Mouse (Mus musculus): Measurements from ENCODE around the gene Muc5ac. TPM values are rescaled to one million over a fixed set of nuclear protein-coding genes. Genes with fewer than 3 reads are reported as not detected.

Gene Muc5ac
- not detected in 2 replicates for polyA plus RNA-seq (2014; fragmentation: Nextera tagmentation; extraction: Ambion mirVana)

DNA sequence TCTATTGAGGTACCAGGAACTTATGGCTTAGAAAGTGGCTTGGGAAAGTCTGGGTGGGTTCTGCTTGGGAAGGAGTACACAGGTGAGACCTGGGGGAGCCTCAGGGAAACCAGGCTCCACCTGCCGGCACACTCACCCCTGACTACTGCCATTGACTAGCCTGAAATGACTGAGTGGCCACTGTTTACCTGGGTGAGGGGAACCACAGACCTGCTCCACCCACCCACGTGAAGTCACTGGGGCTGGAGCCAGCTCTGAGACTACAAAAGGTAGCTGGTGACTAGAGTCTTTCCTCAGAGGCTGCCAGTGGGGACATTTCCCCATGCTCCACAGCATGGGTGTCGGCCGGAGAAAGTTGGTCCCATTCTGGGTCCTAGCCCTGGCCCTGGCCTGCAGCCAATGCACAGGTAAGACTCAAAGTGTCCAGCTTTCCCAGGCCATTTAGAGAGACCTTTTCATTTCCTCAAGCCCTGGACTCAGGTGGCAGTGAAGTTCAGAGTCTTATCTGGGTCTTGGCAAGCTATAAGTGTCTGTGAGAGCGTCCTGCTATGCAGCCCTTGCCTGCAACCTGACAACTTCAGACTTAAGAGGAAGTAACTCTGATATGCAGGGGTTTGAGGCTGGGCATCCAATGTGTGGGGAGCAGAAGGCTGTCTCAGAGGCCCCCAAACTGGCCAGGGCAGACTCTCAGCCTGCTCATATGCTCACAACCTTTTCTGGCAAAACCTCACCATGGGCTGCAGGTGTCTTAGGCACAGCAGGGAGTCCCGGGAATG is at the start of gene Muc5ac:
Muc5ac (plus strand) TSS at position 296 of the 776 bp plus-strand sequence.
- H3K9me3 ChIP-seq (ENCODE audit: control insufficient read depth, low read length), result no peaks in the 10 kb centered on the region
- 73% methylated on average over 6 of the region's 6 CpGs for WGBS
- no peak within 1 kb of the TSS for H3K27ac ChIP-seq (ENCODE audit: low read depth, low read length)
- no peak for DNase-seq (ENCODE audit: low spot score)
- H3K9ac ChIP-seq (ENCODE audit: low read depth, low read length), result no peak within 1 kb of the TSS
- no peaks in the 10 kb centered on the region for H3K36me3 ChIP-seq (ENCODE audit: control insufficient read depth, insufficient read depth, low read length)
- H3K4me1 ChIP-seq (replicated peaks; ENCODE audit: control insufficient read depth, insufficient read depth, low read length), result no peaks in the 10 kb centered on the region
- H3K27me3 ChIP-seq (replicated peaks; ENCODE audit: control insufficient read depth, insufficient read depth, low read length), result peaks cover 5% of the 10 kb centered on the region; the same call in 1 of the 2 replicates
- no peak within 1 kb of the TSS for H3K4me3 ChIP-seq (ENCODE audit: low read depth, low read length)
- no peak for ATAC-seq (replicated peaks; ENCODE audit: low FRiP score)
- H3K4me2 ChIP-seq, result no peak within 1 kb of the TSS

DNA sequence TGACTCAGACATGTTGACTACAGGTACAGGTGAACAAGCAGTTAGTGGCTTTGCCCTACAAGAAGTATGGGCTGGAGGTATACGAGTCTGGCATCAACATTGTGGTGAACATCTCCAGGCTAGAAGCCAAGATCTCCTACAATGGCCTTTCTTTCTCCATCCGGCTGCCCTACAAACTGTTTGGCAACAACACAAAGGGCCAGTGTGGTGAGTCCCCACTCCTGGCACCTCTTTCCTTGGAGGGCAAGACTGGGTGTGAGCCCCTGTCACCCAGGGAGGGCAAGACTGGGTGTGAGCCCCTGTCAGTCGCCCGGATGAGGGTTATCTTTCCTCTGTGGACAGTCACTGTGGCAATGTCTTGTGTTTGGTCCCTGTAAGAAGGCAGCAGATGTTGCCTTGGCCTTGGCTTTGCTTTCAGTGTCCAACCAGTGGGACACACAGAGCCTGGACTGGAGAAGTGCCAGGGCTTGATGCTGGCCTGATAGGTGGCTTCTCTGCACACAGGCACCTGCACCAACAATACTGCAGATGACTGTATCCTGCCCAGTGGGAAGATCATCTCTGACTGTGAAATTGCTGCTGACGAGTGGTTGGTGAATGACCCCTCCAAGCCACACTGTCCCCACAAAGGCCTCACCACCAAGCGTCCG is 41.2 kb upstream of the Muc5ac start:
- Histone ChIP-seq H3K4me3 (ENCODE audit: low read depth, low read length) (no peak overlapping the region), H3K4me1 (replicated peaks; ENCODE audit: control insufficient read depth, insufficient read depth, low read length) (no peaks in the 10 kb centered on the region), H3K27me3 (replicated peaks; ENCODE audit: control insufficient read depth, insufficient read depth, low read length) (no peaks in the 10 kb centered on the region), H3K9ac (ENCODE audit: low read depth, low read length) (no peak overlapping the region), H3K4me2 (no peak overlapping the region), H3K9me3 (ENCODE audit: control insufficient read depth, low read length) (no peaks in the 10 kb centered on the region), H3K27ac (ENCODE audit: low read depth, low read length) (no peak overlapping the region), H3K36me3 (ENCODE audit: control insufficient read depth, insufficient read depth, low read length) (no peaks in the 10 kb centered on the region)
- ATAC-seq (replicated peaks; ENCODE audit: low FRiP score), result no peak
- DNase-seq (ENCODE audit: low spot score), result no peak
- 75% methylated on average over 7 of the region's 7 CpGs for WGBS

DNA sequence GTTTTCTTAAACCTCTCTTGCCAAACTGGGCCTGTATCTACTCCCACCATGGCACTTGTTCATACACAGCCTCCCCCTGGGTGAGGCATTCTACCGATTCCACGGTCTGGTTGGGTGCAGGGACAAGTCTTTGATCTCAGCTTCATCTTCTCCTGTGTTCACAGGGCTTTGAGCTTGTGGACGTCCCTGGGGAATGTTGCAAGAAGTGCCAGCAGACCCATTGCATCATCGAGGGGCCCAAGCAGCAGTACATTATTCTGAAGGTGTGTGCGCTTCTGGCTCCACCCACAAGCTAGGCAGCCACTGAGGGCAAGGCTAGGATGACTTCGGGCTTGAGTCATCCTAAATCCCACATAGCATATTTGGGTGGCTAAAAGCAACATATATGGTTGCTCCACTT is 36.3 kb upstream of the Muc5ac start:
- no peak for DNase-seq (ENCODE audit: low spot score)
- WGBS, result 74% methylated on average over 6 of the region's 6 CpGs
- ATAC-seq (replicated peaks; ENCODE audit: low FRiP score), result no peak
- no peaks in the 10 kb centered on the region for H3K36me3 ChIP-seq (ENCODE audit: control insufficient read depth, insufficient read depth, low read length)
- H3K27ac ChIP-seq (ENCODE audit: low read depth, low read length), result no peak overlapping the region
- no peak overlapping the region for H3K4me3 ChIP-seq (ENCODE audit: low read depth, low read length)
- H3K27me3 ChIP-seq (replicated peaks; ENCODE audit: control insufficient read depth, insufficient read depth, low read length), result no peaks in the 10 kb centered on the region
- H3K4me1 ChIP-seq (replicated peaks; ENCODE audit: control insufficient read depth, insufficient read depth, low read length), result no peaks in the 10 kb centered on the region
- H3K9ac ChIP-seq (ENCODE audit: low read depth, low read length), result no peak overlapping the region
- no peak overlapping the region for H3K4me2 ChIP-seq
- no peaks in the 10 kb centered on the region for H3K9me3 ChIP-seq (ENCODE audit: control insufficient read depth, low read length)

DNA sequence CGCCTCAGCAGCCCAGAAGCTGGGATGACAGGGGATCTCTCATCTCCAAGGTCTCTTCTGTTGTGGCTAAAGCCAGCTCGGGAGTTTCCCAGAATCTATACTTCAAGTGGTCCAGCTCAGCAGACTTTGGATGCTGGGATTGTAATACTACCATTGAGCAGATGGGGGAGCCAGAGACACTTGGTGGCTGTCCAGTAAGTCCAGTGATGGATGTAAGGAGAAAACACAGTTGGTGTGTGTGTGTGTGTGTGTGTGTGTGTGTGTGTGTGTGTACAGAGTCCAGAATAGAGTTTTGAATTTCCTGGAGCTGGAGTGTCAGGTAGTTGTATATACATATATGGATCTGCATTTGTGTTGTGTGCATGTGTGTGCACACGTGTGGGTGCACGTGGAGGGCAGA is 32.9 kb upstream of the Muc5ac start:
- Histone ChIP-seq H3K27me3 (replicated peaks; ENCODE audit: control insufficient read depth, insufficient read depth, low read length) (no peaks in the 10 kb centered on the region), H3K36me3 (ENCODE audit: control insufficient read depth, insufficient read depth, low read length) (no peaks in the 10 kb centered on the region), H3K9me3 (ENCODE audit: control insufficient read depth, low read length) (no peaks in the 10 kb centered on the region), H3K4me1 (replicated peaks; ENCODE audit: control insufficient read depth, insufficient read depth, low read length) (no peaks in the 10 kb centered on the region), H3K4me3 (ENCODE audit: low read depth, low read length) (no peak overlapping the region), H3K4me2 (no peak overlapping the region), H3K9ac (ENCODE audit: low read depth, low read length) (no peak overlapping the region), H3K27ac (ENCODE audit: low read depth, low read length) (no peak overlapping the region)
- ATAC-seq (replicated peaks; ENCODE audit: low FRiP score) (0 out of 2 replicates have a peak, but pooled peaks have one; percentile 39), DNase-seq (ENCODE audit: low spot score) (peak; percentile 49)
- 55% methylated on average over 4 of the region's 4 CpGs for WGBS

DNA sequence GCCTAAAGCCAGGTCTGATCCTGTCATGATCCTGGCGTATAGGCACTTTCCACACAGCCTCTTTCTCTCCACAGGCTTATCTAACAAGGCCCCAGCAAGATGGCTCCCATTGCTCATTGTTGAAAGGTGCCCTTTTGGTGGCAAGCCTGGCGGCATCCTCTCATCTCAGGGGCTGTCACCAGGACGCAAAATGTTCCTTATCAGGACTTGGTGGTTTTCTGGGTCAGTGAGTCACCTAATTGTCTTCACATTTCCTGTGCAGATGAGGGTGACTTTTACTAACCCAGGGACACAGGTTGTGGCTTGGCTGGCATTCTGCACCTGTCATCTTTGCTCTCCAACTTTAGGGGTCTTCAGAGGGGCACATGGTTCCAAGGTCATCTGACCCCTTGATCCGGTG is 30.5 kb upstream of the Muc5ac start:
- Histone ChIP-seq H3K4me1 (replicated peaks; ENCODE audit: control insufficient read depth, insufficient read depth, low read length) (no peaks in the 10 kb centered on the region), H3K4me3 (ENCODE audit: low read depth, low read length) (no peak overlapping the region), H3K36me3 (ENCODE audit: control insufficient read depth, insufficient read depth, low read length) (no peaks in the 10 kb centered on the region), H3K27me3 (replicated peaks; ENCODE audit: control insufficient read depth, insufficient read depth, low read length) (no peaks in the 10 kb centered on the region), H3K9me3 (ENCODE audit: control insufficient read depth, low read length) (no peaks in the 10 kb centered on the region), H3K9ac (ENCODE audit: low read depth, low read length) (no peak overlapping the region), H3K27ac (ENCODE audit: low read depth, low read length) (no peak overlapping the region), H3K4me2 (no peak overlapping the region)
- WGBS, result 43% methylated on average over 4 of the region's 4 CpGs
- ATAC-seq (replicated peaks; ENCODE audit: low FRiP score) (no peak), DNase-seq (ENCODE audit: low spot score) (no peak)

DNA sequence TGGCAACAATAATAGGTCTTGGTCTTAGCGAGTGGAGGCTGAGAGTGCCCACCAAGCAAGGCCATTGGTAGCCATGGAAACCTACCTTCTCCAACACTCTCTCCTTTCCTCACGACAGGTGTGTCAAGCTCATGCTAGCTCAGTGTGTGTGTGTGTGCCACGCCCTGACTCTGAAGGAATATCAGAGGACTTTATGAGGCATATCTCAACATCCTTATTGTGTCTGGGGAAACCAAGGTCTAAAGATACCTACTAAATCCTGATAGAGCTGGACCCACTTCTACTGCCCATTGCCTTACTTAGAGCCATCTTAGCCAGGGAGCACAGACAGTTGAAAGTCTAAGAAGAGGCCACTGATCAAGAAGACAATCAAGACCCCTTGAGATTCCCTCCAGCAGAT is 18.3 kb upstream of the Muc5ac start:
- Histone ChIP-seq H3K27ac (ENCODE audit: low read depth, low read length) (no peak overlapping the region), H3K4me2 (peak overlapping the region; percentile 25), H3K9ac (ENCODE audit: low read depth, low read length) (no peak overlapping the region), H3K9me3 (ENCODE audit: control insufficient read depth, low read length) (no peaks in the 10 kb centered on the region), H3K4me1 (replicated peaks; ENCODE audit: control insufficient read depth, insufficient read depth, low read length) (peaks cover 20% of the 10 kb centered on the region), H3K27me3 (replicated peaks; ENCODE audit: control insufficient read depth, insufficient read depth, low read length) (0 out of 2 replicates have a peak, but pooled peaks cover 5% of the 10 kb centered on the region), H3K4me3 (ENCODE audit: low read depth, low read length) (no peak overlapping the region), H3K36me3 (ENCODE audit: control insufficient read depth, insufficient read depth, low read length) (no peaks in the 10 kb centered on the region)
- WGBS, result 66% methylated on average over 3 of the region's 3 CpGs
- ATAC-seq (replicated peaks; ENCODE audit: low FRiP score), result peak; percentile 46
- DNase-seq (ENCODE audit: low spot score), result no peak

DNA sequence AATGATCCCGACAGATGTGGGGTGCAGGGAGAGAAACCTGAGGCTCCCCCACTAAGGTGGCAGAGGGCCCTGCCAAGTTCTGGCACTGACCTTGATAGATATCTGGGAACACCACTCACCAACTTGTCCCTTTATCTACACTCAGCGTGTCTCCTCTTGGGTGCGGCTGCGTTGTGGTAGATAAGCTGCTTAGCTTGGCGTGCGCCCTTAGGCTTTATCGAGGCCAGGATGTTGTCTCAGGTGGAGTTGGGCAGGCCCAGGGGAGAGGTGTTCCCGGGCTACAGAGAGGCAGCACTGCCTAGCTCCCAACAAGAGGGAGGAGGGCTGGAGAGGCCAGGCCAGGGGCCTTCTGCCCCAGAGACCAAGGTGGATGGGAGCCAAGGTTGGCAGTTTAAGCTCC is 17.8 kb upstream of the Muc5ac start:
- Histone ChIP-seq H3K36me3 (ENCODE audit: control insufficient read depth, insufficient read depth, low read length) (no peaks in the 10 kb centered on the region), H3K4me2 (peak overlapping the region; percentile 25), H3K27me3 (replicated peaks; ENCODE audit: control insufficient read depth, insufficient read depth, low read length) (0 out of 2 replicates have a peak, but pooled peaks cover 5% of the 10 kb centered on the region), H3K4me1 (replicated peaks; ENCODE audit: control insufficient read depth, insufficient read depth, low read length) (peaks cover 20% of the 10 kb centered on the region), H3K4me3 (ENCODE audit: low read depth, low read length) (no peak overlapping the region), H3K9me3 (ENCODE audit: control insufficient read depth, low read length) (no peaks in the 10 kb centered on the region), H3K27ac (ENCODE audit: low read depth, low read length) (no peak overlapping the region), H3K9ac (ENCODE audit: low read depth, low read length) (no peak overlapping the region)
- peak; percentile 37 for DNase-seq (ENCODE audit: low spot score)
- peak; percentile 98 for ATAC-seq (replicated peaks; ENCODE audit: low FRiP score)
- WGBS, result 49% methylated on average over 8 of the region's 8 CpGs

DNA sequence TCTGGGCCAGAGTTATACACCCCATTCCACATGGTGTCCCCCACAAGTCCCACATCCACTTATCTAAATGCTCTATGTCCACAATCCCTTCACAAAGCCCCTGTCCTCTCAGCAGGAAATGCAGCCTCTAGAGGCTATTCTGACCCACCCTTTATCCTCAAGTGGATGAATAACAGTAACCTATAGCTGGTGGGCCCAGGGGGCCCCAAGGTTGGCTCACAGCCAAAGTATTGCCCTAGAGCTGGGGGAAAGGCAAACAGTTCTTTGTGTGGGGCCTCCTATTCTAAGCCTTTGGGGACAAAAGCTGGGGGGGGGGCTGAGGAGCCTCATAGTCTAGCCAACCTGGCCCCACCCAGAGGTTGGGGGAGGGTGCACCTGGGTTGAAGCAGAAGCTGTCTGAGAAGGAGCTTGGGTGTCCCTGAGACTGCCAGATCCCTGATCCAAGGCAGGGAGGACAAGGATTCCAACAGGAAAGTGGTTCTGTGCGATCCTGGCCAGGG is 16.7 kb upstream of the Muc5ac start:
- no peak overlapping the region for H3K27ac ChIP-seq (ENCODE audit: low read depth, low read length)
- peaks cover 20% of the 10 kb centered on the region for H3K4me1 ChIP-seq (replicated peaks; ENCODE audit: control insufficient read depth, insufficient read depth, low read length)
- H3K4me2 ChIP-seq, result no peak overlapping the region
- 0 out of 2 replicates have a peak, but pooled peaks cover 5% of the 10 kb centered on the region for H3K27me3 ChIP-seq (replicated peaks; ENCODE audit: control insufficient read depth, insufficient read depth, low read length)
- no peaks in the 10 kb centered on the region for H3K9me3 ChIP-seq (ENCODE audit: control insufficient read depth, low read length)
- DNase-seq (ENCODE audit: low spot score), result no peak
- 59% methylated on average over 1 of the region's 1 CpGs for WGBS
- no peaks in the 10 kb centered on the region for H3K36me3 ChIP-seq (ENCODE audit: control insufficient read depth, insufficient read depth, low read length)
- ATAC-seq (replicated peaks; ENCODE audit: low FRiP score), result no peak
- no peak overlapping the region for H3K4me3 ChIP-seq (ENCODE audit: low read depth, low read length)
- no peak overlapping the region for H3K9ac ChIP-seq (ENCODE audit: low read depth, low read length)
